Mouse (Mus musculus) olfactory bulb, adult 2 months (tissue): ENCODE data around the gene Hbp1.

ENCODE experiments used
- CTCF ChIP-seq: fragments of 200-500 bp; IDR thresholded peaks from 2 replicates; pipeline ENCODE4 v1.5.1; 2012; ENCODE audit warnings: low read depth, mild to moderate bottlenecking, low read length, moderate library complexity; ENCODE audit not compliant: insufficient read depth
- POLR2A ChIP-seq: fragments of 200-500 bp; IDR thresholded peaks from 2 replicates; pipeline ENCODE4 v1.6.1; 2012; ENCODE audit warnings: mild to moderate bottlenecking, low read depth, low read length, moderate library complexity; ENCODE audit not compliant: insufficient read depth

GRCm38 (mm10) chr12:31939026-31939425 is 11.3 kb downstream of the Hbp1 start:
- no peak for TF ChIP-seq POLR2A
- no peak for TF ChIP-seq CTCF
